Mouse (Mus musculus): Measurements from ENCODE around the gene Bpifb2.

GRCm38 (mm10) chr2:153900088-153900487 lies 25.2 kb downstream of the Bpifb2 start, which contains the start of gene Bpifb6:
- TF ChIP-seq CTCF (IDR thresholded peaks at IDR 0.05; ENCODE audit: low read depth, low read length): no peak
- TF ChIP-seq POLR2A (IDR thresholded peaks at IDR 0.05; ENCODE audit: borderline replicate concordance, low read depth, low read length): no peak
